Mouse (Mus musculus) lung, adult 2 months (tissue): ENCODE results near the gene Mfsd4a.

Experiments
- CTCF ChIP-seq: fragments of 200-500 bp; IDR thresholded peaks from 2 replicates; pipeline ENCODE4 v1.5.1; 2011; ENCODE audit warnings: mild to moderate bottlenecking, low read length, control low read depth; ENCODE audit not compliant: insufficient read depth
- POLR2A ChIP-seq: fragments of 200-500 bp; IDR thresholded peaks from 2 replicates; pipeline ENCODE4 v1.6.1; 2011; ENCODE audit warnings: low read depth, mild to moderate bottlenecking, control low read depth, low read length, borderline replicate concordance; ENCODE audit errors: extremely low read depth

DNA sequence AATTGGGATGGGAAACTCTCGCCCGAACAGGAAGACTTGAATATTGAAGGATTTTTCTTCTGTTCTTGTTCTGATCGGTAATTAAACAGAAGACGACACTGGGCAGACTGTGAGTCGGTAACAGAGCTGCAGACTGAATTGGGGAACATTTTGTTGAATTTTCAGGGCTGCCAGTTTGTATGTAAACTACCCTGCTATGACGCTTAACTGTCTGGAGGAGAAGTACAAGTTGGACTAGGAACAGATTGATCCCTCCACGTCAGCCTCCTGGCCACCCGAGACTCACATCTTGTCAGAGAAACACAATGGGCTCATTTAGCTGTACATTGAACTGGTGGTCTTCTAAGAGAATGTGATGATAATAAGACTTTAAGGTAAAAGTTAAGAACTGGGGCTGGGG, 55.0 kb downstream of the Mfsd4a start:
- TF ChIP-seq CTCF (no peak), POLR2A (no peak)
